Mouse (Mus musculus) lung, embryonic 16.5 days (tissue): ENCODE measurements around the gene S100pbp. TPM values are rescaled to one million over a fixed set of nuclear protein-coding genes. Genes with fewer than 3 reads are reported as not detected.

Experiments used
- ATAC-seq: fragments of 200-750 bp; cut with Nextera tagmentation; 2 replicates; pipeline ENCODE4 v1.8.0; 2017; ENCODE audit warnings: low read depth, mild to moderate bottlenecking, moderate library complexity
- H3K27ac ChIP-seq: fragments of 300-500 bp; sonication (generic); 2 replicates; pipeline ENCODE4 v1.5.1; 2014; ENCODE audit warnings: mild to moderate bottlenecking, control low read depth, low read length
- H3K27me3 ChIP-seq: fragments of 300-500 bp; sonication (generic); 2 replicates; pipeline ENCODE4 v1.6.1; 2014; ENCODE audit warnings: low read depth, low read length, mixed read lengths; ENCODE audit not compliant: control insufficient read depth, insufficient read depth
- H3K36me3 ChIP-seq: fragments of 300-500 bp; sonication (generic); 2 replicates; pipeline ENCODE4 v1.6.1; 2014; ENCODE audit warnings: low read length; ENCODE audit not compliant: control insufficient read depth, insufficient read depth
- H3K4me1 ChIP-seq: fragments of 300-500 bp; sonication (generic); replicated peaks from 2 replicates; pipeline ENCODE4 v1.6.1; 2014; ENCODE audit warnings: low read length, mixed read lengths; ENCODE audit not compliant: control insufficient read depth, insufficient read depth
- H3K4me2 ChIP-seq: fragments of 300-500 bp; sonication (generic); 2 replicates; pipeline ENCODE4 v1.6.1; 2014; ENCODE audit warnings: low read depth, low read length, control low read depth
- H3K4me3 ChIP-seq: fragments of 300-500 bp; sonication (generic); 2 replicates; pipeline ENCODE4 v1.5.1; 2014; ENCODE audit warnings: mild to moderate bottlenecking, low read length, control low read depth
- H3K9ac ChIP-seq: fragments of 300-500 bp; sonication (generic); 2 replicates; pipeline ENCODE4 v1.6.1; 2014; ENCODE audit warnings: low read length, control low read depth
- H3K9me3 ChIP-seq: fragments of 300-500 bp; sonication (generic); 2 replicates; pipeline ENCODE4 v1.6.1; 2016; ENCODE audit warnings: low read length; ENCODE audit not compliant: control insufficient read depth
- WGBS: fragments of 180-500 bp; shearing (Covaris S2); extraction: QIAGEN DNeasy Blood & Tissue Kit; methylation state at CpG from one replicate; pipeline ENCODE4 v1.1.7; 2014; 5-methylcytosine and 5-hydroxymethylcytosine counted together
- polyA plus RNA-seq: library from polyadenylated mRNA; unstranded; fragments of >200 nt; fragmentation: Nextera tagmentation; extraction: Ambion mirVana; gene quantifications from 2 replicates; pipeline ENCODE4 v1.2.1, GENCODE M21; 2015

S100pbp gene
- polyA plus RNA-seq, 1 experiment from 2014 or later: 15.8 TPM

GRCm38 (mm10) chr4:129106073-129106472 is 83.5 kb downstream of the S100pbp start:
- WGBS: 22% methylated on average over 9 of the region's 9 CpGs
- Histone ChIP-seq H3K4me1 (peaks cover 15% of the 10 kb centered on the region), H3K4me3 (peak overlapping the region; percentile 44), H3K27ac (no peak overlapping the region), H3K36me3 (no peaks in the 10 kb centered on the region), H3K4me2 (peak overlapping the region; percentile 51), H3K9me3 (no peaks in the 10 kb centered on the region), H3K9ac (peak overlapping the region; percentile 51), H3K27me3 (peaks cover 15% of the 10 kb centered on the region)
- no peak for ATAC-seq

- H3K27me3 ChIP-seq: peaks cover 15% of the 10 kb centered on the region
- H3K4me3 ChIP-seq: peak within 1 kb of the TSS; percentile 44
- peaks cover 15% of the 10 kb centered on the region for H3K4me1 ChIP-seq
- H3K4me2 ChIP-seq: peak within 1 kb of the TSS; percentile 51
- 1% methylated on average over 38 of the region's 40 CpGs for WGBS
- H3K36me3 ChIP-seq: no peaks in the 10 kb centered on the region
- peak; percentile 86 for ATAC-seq
- no peaks in the 10 kb centered on the region for H3K9me3 ChIP-seq
- no peak within 1 kb of the TSS for H3K27ac ChIP-seq
- H3K9ac ChIP-seq: peak within 1 kb of the TSS; percentile 51
Measured at GRCm38 (mm10) chr4:129105356-129105755, 84.2 kb downstream of the S100pbp start, which contains the start of gene Tmem54. Gene Tmem54, plus strand, starts transcription at chr4:129105548.

DNA sequence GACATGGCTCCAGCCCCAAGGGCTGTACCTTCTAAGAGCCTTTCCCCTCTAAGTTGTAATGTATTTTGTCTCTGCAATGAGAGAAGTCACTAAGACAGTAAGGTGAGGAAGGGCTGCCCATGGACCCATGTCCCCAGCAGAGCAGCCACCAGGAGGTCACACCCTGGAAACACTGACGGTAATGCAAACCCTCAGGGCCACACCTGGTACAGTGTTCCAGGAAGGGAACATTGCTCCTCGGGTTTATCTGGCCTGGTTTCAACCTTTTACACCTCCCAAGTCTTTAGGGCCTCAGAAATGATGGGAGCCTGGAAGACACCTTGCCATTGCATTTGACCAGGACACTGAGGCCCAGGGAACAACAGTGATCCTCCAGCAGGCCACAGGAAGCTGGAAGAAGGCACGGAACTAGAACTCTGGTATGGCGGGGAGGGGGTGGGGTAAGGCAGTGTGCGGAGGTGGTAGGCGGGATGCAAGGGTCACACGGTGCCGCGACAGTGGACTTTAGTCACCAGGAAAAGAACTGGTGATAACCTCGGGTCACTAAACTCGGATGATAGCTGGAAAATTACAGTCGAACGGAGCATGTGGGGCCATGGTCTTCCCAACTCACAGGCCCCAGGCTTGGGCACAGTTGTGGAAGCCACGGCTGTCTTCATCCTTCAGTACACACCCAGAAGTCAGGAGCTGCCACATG is 87.2 kb downstream of the S100pbp start:
- no peak for ATAC-seq
- Histone ChIP-seq H3K9me3 (no peaks in the 10 kb centered on the region), H3K4me1 (peaks cover 10% of the 10 kb centered on the region), H3K27ac (no peak overlapping the region), H3K4me2 (no peak overlapping the region), H3K9ac (no peak overlapping the region), H3K36me3 (no peaks in the 10 kb centered on the region), H3K4me3 (no peak overlapping the region), H3K27me3 (peaks cover 15% of the 10 kb centered on the region)
- 57% methylated on average over 14 of the region's 14 CpGs for WGBS

Other genes with a start within 250 kb of the S100pbp start
- gene Azin2, start 227.3 kb downstream of the S100pbp start, polyA plus RNA-seq: 18.7 and 23.2 TPM in 2 replicates
- 173 and 175 TPM in 2 replicates for gene Ak2, start 197.8 kb downstream of the S100pbp start, polyA plus RNA-seq
- 7.1 TPM in 2 replicates for gene Rnf19b, start 131.5 kb downstream of the S100pbp start, polyA plus RNA-seq
- gene Tmem54, start 84.2 kb downstream of the S100pbp start, polyA plus RNA-seq: 16.3 and 17.7 TPM in 2 replicates
- gene Hpca, start 67.7 kb downstream of the S100pbp start, polyA plus RNA-seq: 2.6 and 2.8 TPM in 2 replicates
- 2.2 and 2.9 TPM in 2 replicates for gene Fndc5, start 52.7 kb downstream of the S100pbp start, polyA plus RNA-seq
- gene Yars, start within 50 bp of the S100pbp start, polyA plus RNA-seq: 58.5 and 61.2 TPM in 2 replicates
- 3.4 and 3.8 TPM in 2 replicates for gene C77080, start 71.7 kb upstream of the S100pbp start, polyA plus RNA-seq
- 0.50 and 0.75 TPM in 2 replicates for gene Sync, start 97.9 kb upstream of the S100pbp start, polyA plus RNA-seq
- gene Rbbp4, start 145.6 kb upstream of the S100pbp start, polyA plus RNA-seq: 356 and 390 TPM in 2 replicates
- gene Zbtb8os, start 146.0 kb upstream of the S100pbp start, polyA plus RNA-seq: 45.5 and 47.3 TPM in 2 replicates
- 21.7 and 22.0 TPM in 2 replicates for gene Zbtb8a, start 188.4 kb upstream of the S100pbp start, polyA plus RNA-seq